Mouse (Mus musculus) stomach, embryonic 14.5 days (tissue): ENCODE measurements around the gene Gpr61. TPM values are rescaled to one million over a fixed set of nuclear protein-coding genes. Genes with fewer than 3 reads are reported as not detected.
A peak's percentile ranks its signal among the peaks of the same experiment; 100 is the strongest.

Experiments used
- ATAC-seq: fragments of 200-750 bp; cut with Nextera tagmentation; 2 replicates; pipeline ENCODE4 v1.8.0; 2017; ENCODE audit warnings: low read depth, moderate TSS enrichment; ENCODE audit not compliant: insufficient number of reproducible peaks, insufficient read depth, low FRiP score
- H3K27ac ChIP-seq: fragments of 300-500 bp; sonication (generic); 2 replicates; pipeline ENCODE4 v1.5.1; 2014; ENCODE audit warnings: mild to moderate bottlenecking, low read length, moderate library complexity, mixed read lengths
- H3K27me3 ChIP-seq: fragments of 300-500 bp; sonication (generic); 2 replicates; pipeline ENCODE4 v1.6.1; 2014; ENCODE audit warnings: low read length, control low read depth, mixed read lengths; ENCODE audit not compliant: control insufficient read depth, insufficient read depth
- H3K36me3 ChIP-seq: fragments of 300-500 bp; sonication (generic); 2 replicates; pipeline ENCODE4 v1.6.1; 2014; ENCODE audit warnings: mild to moderate bottlenecking, control low read depth, low read length, moderate library complexity, mixed read lengths; ENCODE audit not compliant: control insufficient read depth, insufficient read depth
- H3K4me1 ChIP-seq: fragments of 300-500 bp; sonication (generic); 2 replicates; pipeline ENCODE4 v1.6.1; 2014; ENCODE audit warnings: low read length, control low read depth, mixed read lengths; ENCODE audit not compliant: control insufficient read depth, insufficient read depth
- H3K4me2 ChIP-seq: fragments of 300-500 bp; sonication (generic); replicated peaks from 2 replicates; pipeline ENCODE4 v1.6.1; 2014; ENCODE audit warnings: low read depth, low read length, control low read depth
- H3K4me3 ChIP-seq: fragments of 300-500 bp; sonication (generic); 2 replicates; pipeline ENCODE4 v1.5.1; 2014; ENCODE audit warnings: low read depth, low read length, control low read depth
- H3K9ac ChIP-seq: fragments of 300-500 bp; sonication (generic); replicated peaks from 2 replicates; pipeline ENCODE4 v1.6.1; 2014; ENCODE audit warnings: low read depth, mild to moderate bottlenecking, control low read depth, low read length, moderate library complexity, mixed read lengths
- H3K9me3 ChIP-seq: fragments of 300-500 bp; sonication (generic); 2 replicates; pipeline ENCODE4 v1.6.1; 2016; ENCODE audit warnings: low read depth, low read length, control low read depth; ENCODE audit not compliant: control insufficient read depth
- WGBS: fragments of 180-500 bp; shearing (Covaris S2); extraction: QIAGEN DNeasy Blood & Tissue Kit; methylation state at CpG from one replicate; pipeline ENCODE4 v1.1.7; 2014; 5-methylcytosine and 5-hydroxymethylcytosine counted together
- polyA plus RNA-seq: library from polyadenylated mRNA; unstranded; fragments of >200 nt; fragmentation: Nextera tagmentation; extraction: Ambion mirVana; gene quantifications from 2 replicates; pipeline ENCODE4 v1.2.1, GENCODE M21; 2014

Gpr61 gene
- polyA plus RNA-seq, 1 experiment from 2014 or later = 0.26 TPM

GRCm38 (mm10) chr3:108195941-108196590, 41.4 kb upstream of the Gpr61 start:
- ATAC-seq = no peak
- Histone ChIP-seq H3K4me1 (peaks cover 12% of the 10 kb centered on the region; the same call in 1 of the 2 replicates), H3K9me3 (no peaks in the 10 kb centered on the region), H3K9ac (no peak overlapping the region), H3K27me3 (no peaks in the 10 kb centered on the region), H3K4me2 (no peak overlapping the region), H3K36me3 (no peaks in the 10 kb centered on the region; the same call in 1 of the 2 replicates), H3K4me3 (no peak overlapping the region), H3K27ac (no peak overlapping the region)
- 74% methylated on average over 7 of the region's 7 CpGs for WGBS

- 80% methylated on average over 4 of the region's 4 CpGs for WGBS
- Histone ChIP-seq H3K27ac (no peak overlapping the region), H3K27me3 (no peaks in the 10 kb centered on the region), H3K36me3 (no peaks in the 10 kb centered on the region; the same call in 1 of the 2 replicates), H3K4me1 (peaks cover 9% of the 10 kb centered on the region; the same call in 1 of the 2 replicates), H3K4me2 (no peak overlapping the region), H3K9me3 (no peaks in the 10 kb centered on the region), H3K4me3 (no peak overlapping the region), H3K9ac (no peak overlapping the region)
- ATAC-seq = no peak
Observed at GRCm38 (mm10) chr3:108195287-108195686, 40.6 kb upstream of the Gpr61 start.

DNA sequence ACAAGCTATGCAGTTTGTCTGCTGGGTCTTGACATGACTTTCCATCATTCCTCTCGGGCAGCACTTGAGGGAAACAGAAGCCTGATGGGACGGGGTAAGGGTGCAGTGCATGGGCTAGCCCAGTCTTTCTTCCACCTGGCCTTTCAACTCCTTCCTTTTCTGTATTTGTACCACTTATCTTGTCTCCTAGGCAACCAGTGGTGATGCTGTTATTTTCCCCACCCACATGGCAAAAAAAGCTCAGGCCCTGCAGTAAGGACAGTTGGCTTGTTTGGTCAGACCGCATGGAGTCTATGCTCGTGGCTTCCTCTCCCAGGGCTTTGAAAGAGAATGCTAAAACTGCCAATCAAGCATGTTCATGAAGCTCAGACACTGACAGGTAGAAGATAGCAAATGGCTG, 39.0 kb upstream of the Gpr61 start:
- no peak for ATAC-seq
- Histone ChIP-seq H3K9me3 (no peaks in the 10 kb centered on the region), H3K27me3 (no peaks in the 10 kb centered on the region), H3K4me1 (peaks cover 12% of the 10 kb centered on the region), H3K4me3 (no peak overlapping the region), H3K27ac (no peak overlapping the region), H3K4me2 (no peak overlapping the region), H3K36me3 (no peaks in the 10 kb centered on the region), H3K9ac (no peak overlapping the region)
- 47% methylated on average over 4 of the region's 4 CpGs for WGBS

DNA sequence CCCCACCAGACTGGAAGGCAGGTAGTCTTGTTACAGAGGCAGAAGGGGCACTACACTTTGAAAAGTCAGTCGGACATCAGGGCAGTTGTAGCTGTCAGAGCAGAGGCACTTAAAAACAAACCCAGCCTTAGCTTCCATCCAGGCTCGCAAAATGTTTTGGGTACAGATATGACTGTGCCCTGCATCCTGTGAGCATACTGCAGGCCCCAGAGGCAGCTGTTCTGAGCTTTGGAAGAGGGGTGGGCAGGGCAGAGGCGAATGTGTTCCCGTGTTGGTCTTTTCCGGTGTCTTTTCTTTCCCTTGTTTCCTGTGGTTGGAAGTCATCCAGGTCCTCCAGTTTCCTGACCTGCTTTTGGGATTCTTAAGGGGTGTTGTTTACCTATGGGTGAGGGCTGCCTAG, 35.2 kb upstream of the Gpr61 start:
- WGBS = 26% methylated on average over 5 of the region's 5 CpGs
- H3K27ac ChIP-seq = no peak overlapping the region

DNA sequence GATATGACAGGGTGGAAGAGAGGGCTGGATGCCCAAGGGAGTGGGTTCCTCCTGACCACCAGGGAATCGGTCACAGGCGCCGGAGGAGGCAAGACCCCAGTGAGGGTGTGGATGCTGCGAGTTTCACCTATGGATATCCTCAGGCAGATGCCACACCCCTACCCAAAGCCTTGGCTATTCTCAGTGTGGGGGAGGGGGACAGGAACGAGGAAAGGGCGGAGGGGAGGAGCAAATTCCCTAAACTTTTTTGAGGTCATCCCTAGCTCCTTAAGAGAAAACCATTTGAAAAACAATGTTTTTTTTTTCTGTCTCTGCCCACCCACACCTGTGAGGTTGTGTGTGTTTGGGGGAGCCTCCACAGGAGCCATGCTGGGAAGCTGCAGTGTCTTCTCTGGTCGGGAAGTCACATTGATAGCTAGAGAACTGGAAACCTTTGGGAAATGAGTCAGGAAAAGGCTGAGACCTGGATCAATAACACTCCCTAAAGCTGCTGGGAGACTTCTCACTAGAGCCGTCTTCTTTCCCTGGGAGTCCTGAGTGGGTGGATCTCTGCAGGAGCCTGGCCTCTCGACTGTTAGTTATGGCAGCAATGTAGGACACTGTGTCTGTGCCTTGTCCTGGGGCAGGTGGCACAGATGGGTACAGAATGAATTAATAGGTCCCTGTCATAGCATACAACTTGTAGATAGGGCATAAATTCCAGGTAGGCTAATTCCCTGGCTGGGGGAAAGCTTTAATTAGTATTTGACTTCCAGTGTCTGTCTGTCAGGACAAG, 34.2 kb upstream of the Gpr61 start:
- Histone ChIP-seq H3K9me3 (no peaks in the 10 kb centered on the region), H3K4me1 (peaks cover 2% of the 10 kb centered on the region; the same call in 1 of the 2 replicates), H3K4me3 (no peak overlapping the region), H3K4me2 (no peak overlapping the region), H3K27me3 (no peaks in the 10 kb centered on the region), H3K9ac (no peak overlapping the region), H3K36me3 (no peaks in the 10 kb centered on the region), H3K27ac (no peak overlapping the region)
- ATAC-seq = no peak
- WGBS = 71% methylated on average over 9 of the region's 9 CpGs

More for the DNA sequence above, 35.2 kb upstream of the Gpr61 start:
- Histone ChIP-seq H3K4me2 (no peak overlapping the region; the same call in 1 of the 2 replicates), H3K9me3 (no peaks in the 10 kb centered on the region), H3K36me3 (no peaks in the 10 kb centered on the region), H3K4me3 (no peak overlapping the region), H3K4me1 (peaks cover 2% of the 10 kb centered on the region; the same call in 1 of the 2 replicates), H3K9ac (no peak overlapping the region), H3K27me3 (no peaks in the 10 kb centered on the region)
- no peak for ATAC-seq

DNA sequence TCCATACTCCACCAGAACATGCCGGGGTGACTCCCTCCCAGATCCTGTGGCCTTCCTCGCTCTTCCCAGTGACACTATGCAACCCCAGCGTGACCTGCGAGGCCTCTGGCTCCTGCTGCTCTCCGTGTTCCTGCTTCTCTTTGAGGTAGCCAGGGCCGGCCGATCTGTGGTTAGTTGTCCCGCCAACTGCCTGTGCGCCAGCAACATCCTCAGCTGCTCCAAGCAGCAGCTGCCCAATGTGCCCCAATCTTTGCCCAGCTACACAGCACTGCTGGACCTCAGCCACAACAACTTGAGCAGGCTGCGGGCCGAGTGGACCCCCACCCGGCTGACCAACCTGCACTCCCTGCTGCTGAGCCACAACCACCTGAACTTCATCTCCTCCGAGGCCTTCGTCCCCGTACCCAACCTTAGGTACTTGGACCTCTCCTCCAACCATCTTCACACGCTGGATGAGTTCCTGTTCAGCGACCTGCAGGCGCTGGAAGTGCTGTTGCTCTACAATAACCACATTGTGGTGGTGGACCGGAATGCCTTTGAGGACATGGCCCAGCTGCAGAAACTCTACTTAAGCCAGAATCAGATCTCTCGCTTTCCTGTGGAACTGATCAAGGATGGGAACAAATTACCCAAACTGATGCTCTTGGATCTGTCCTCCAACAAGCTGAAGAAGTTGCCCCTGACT, 32.6 kb upstream of the Gpr61 start:
- ATAC-seq = no peak
- Histone ChIP-seq H3K9me3 (no peaks in the 10 kb centered on the region), H3K4me3 (peak overlapping the region; percentile 63)

GRCm38 (mm10) chr3:108186098-108187047, 31.7 kb upstream of the Gpr61 start, which contains the start of gene Amigo1:
Gene Amigo1 (plus strand): TSS chr3:108186335.
- Histone ChIP-seq H3K36me3 (no peaks in the 10 kb centered on the region), H3K9ac (peak within 1 kb of the TSS; percentile 47), H3K4me2 (peak within 1 kb of the TSS; percentile 82), H3K27ac (no peak within 1 kb of the TSS), H3K4me3 (peak within 1 kb of the TSS; percentile 63), H3K4me1 (peaks cover 2% of the 10 kb centered on the region; the same call in 1 of the 2 replicates), H3K9me3 (no peaks in the 10 kb centered on the region), H3K27me3 (no peaks in the 10 kb centered on the region)
- 2% methylated on average over 75 of the region's 100 CpGs for WGBS
- ATAC-seq = 0 out of 2 replicates have a peak, but pooled peaks have one; percentile 25

More for the DNA sequence above, 32.6 kb upstream of the Gpr61 start:
- 63% methylated on average over 20 of the region's 20 CpGs for WGBS
- Histone ChIP-seq H3K9ac (no peak overlapping the region), H3K27ac (no peak overlapping the region), H3K4me1 (peaks cover 2% of the 10 kb centered on the region; the same call in 1 of the 2 replicates), H3K36me3 (no peaks in the 10 kb centered on the region), H3K27me3 (no peaks in the 10 kb centered on the region), H3K4me2 (0 out of 2 replicates have a peak overlapping the region, but pooled peaks have one; percentile 82)
